19 mouse cellular contexts compared by ENCODE assay signal in the genomic region with DNA sequence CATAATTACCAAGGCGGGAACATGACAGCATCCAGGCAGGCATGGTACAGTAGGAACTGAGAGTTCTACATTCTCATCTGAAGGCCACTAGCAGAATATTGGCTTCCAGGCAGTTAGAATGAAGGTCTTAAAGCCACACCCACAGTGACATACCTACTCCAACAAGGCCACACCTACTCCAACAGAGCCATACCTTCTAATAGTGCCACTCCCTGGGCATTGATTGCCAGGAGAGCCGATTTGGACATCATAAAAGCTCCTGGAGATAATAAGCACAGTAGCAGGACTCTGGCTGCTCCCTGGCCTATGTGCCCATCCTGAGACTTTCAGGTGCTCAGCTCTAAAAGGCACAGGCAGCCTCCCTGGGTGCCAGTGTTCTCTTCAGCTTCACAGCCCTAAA. TPM values are rescaled to one million over a fixed set of nuclear protein-coding genes. Genes with fewer than 3 reads are reported as not detected.
DNase-seq lines count a peak whose midpoint lies in the region; ATAC-seq and TF ChIP-seq lines count a peak whose summit lies in the region.
"Had no signal": no experiment of that assay in that cellular context is flagged by ENCODE, and none has a peak within 500 bp of the region (broad histone marks: within the 10 kb centered on the region; RNA-seq: fewer than 3 reads in every experiment).

No protein-coding gene starts in this region.

- no peak for DNase-seq in midbrain, postnatal 0 days (ENCODE audit: low spot score)
- DNase-seq in intestine, embryonic 14.5 days (ENCODE audit: low spot score): no peak
- DNase-seq in gastrocnemius, postnatal 25 days: no peak
- no peak for DNase-seq in urinary bladder, postnatal 10 days (ENCODE audit: low spot score)
- DNase-seq: adrenal gland, postnatal 14 days; cerebellum, adult 18-20 months; cerebellum, adult 9-11 months; cerebellum, postnatal 36 days; heart, adult 18-20 months; heart, postnatal 10 days; heart, postnatal 4 days had no signal

- no peaks in the 10 kb centered on the region for H3K36me3 ChIP-seq in midbrain, embryonic 12.5 days
- no peaks in the 10 kb centered on the region for H3K36me3 ChIP-seq in midbrain, postnatal 0 days (ENCODE audit: insufficient read depth, low read length)
- no peaks in the 10 kb centered on the region for H3K36me3 ChIP-seq in intestine, embryonic 14.5 days (ENCODE audit: control insufficient read depth, insufficient read depth, low read length)
- H3K36me3 ChIP-seq in intestine, embryonic 16.5 days (ENCODE audit: control insufficient read depth, insufficient read depth, low read length): no peaks in the 10 kb centered on the region
- no peaks in the 10 kb centered on the region for H3K36me3 ChIP-seq in neural tube, embryonic 12.5 days
- H3K36me3 ChIP-seq: embryonic facial prominence, embryonic 10.5 days; heart, embryonic 10.5 days; hindbrain, embryonic 12.5 days had no signal

- no peak overlapping the region for H3K4me2 ChIP-seq in midbrain, embryonic 12.5 days (replicated peaks)
- H3K4me2 ChIP-seq in midbrain, postnatal 0 days (ENCODE audit: low read depth, low read length, poor library complexity, severe bottlenecking): no peak overlapping the region
- H3K4me2 ChIP-seq in intestine, embryonic 14.5 days (ENCODE audit: low read length): no peak overlapping the region
- H3K4me2 ChIP-seq in intestine, embryonic 16.5 days (ENCODE audit: low read depth, low read length): no peak overlapping the region
- no peak overlapping the region for H3K4me2 ChIP-seq in neural tube, embryonic 12.5 days (replicated peaks)
- H3K4me2 ChIP-seq: hindbrain, embryonic 12.5 days had no signal

- 0 out of 2 replicates have a peak, but pooled peaks have one; percentile 5 for ATAC-seq in midbrain, embryonic 12.5 days (ENCODE audit: low FRiP score, low read depth)
- no peak for ATAC-seq in midbrain, postnatal 0 days (ENCODE audit: low FRiP score)
- 0 out of 2 replicates have a peak, but pooled peaks have one; percentile 36 for ATAC-seq in intestine, embryonic 14.5 days (replicated peaks; ENCODE audit: low FRiP score, low TSS enrichment, low read depth)
- peak; percentile 85 for ATAC-seq in intestine, embryonic 16.5 days
- ATAC-seq in neural tube, embryonic 12.5 days (ENCODE audit: low FRiP score, low read depth): 0 out of 2 replicates have a peak, but pooled peaks have one; percentile 19
- ATAC-seq: activated CD4-positive, CD25-positive, alpha-beta regulatory T cell, adult 4 months; Patski had no signal

- no peak overlapping the region for H3K9ac ChIP-seq in midbrain, embryonic 12.5 days (replicated peaks)
- H3K9ac ChIP-seq in midbrain, postnatal 0 days (replicated peaks; ENCODE audit: low read length, poor library complexity, severe bottlenecking): no peak overlapping the region
- no peak overlapping the region for H3K9ac ChIP-seq in intestine, embryonic 14.5 days (ENCODE audit: low read length)
- no peak overlapping the region for H3K9ac ChIP-seq in intestine, embryonic 16.5 days (ENCODE audit: low read depth, low read length)
- no peak overlapping the region for H3K9ac ChIP-seq in neural tube, embryonic 12.5 days
- H3K9ac ChIP-seq: hindbrain, embryonic 12.5 days had no signal

- no peak for TF ChIP-seq CTCF in midbrain, postnatal 0 days (IDR thresholded peaks at IDR 0.05)

- no peak overlapping the region for H3K4me3 ChIP-seq in midbrain, embryonic 12.5 days
- H3K4me3 ChIP-seq in midbrain, postnatal 0 days (ENCODE audit: low read depth, low read length): no peak overlapping the region
- H3K4me3 ChIP-seq in intestine, embryonic 14.5 days (ENCODE audit: low read depth, low read length): no peak overlapping the region
- no peak overlapping the region for H3K4me3 ChIP-seq in intestine, embryonic 16.5 days (ENCODE audit: low read length)
- no peak overlapping the region for H3K4me3 ChIP-seq in neural tube, embryonic 12.5 days
- H3K4me3 ChIP-seq: embryonic facial prominence, embryonic 10.5 days; heart, embryonic 10.5 days; hindbrain, embryonic 12.5 days had no signal

- 74% methylated on average over 2 of the region's 2 CpGs for WGBS in midbrain, embryonic 12.5 days
- 91% methylated on average over 2 of the region's 2 CpGs for WGBS in midbrain, postnatal 0 days
- 71% methylated on average over 2 of the region's 2 CpGs for WGBS in intestine, embryonic 14.5 days
- WGBS in intestine, embryonic 16.5 days: 76% methylated on average over 2 of the region's 2 CpGs
- 76% methylated on average over 2 of the region's 2 CpGs for WGBS in neural tube, embryonic 12.5 days

- H3K27ac ChIP-seq in midbrain, embryonic 12.5 days (replicated peaks): no peak overlapping the region
- no peak overlapping the region for H3K27ac ChIP-seq in midbrain, postnatal 0 days (ENCODE audit: low read depth, low read length)
- H3K27ac ChIP-seq in intestine, embryonic 14.5 days (ENCODE audit: low read depth): no peak overlapping the region
- no peak overlapping the region for H3K27ac ChIP-seq in intestine, embryonic 16.5 days (ENCODE audit: low read length)
- no peak overlapping the region for H3K27ac ChIP-seq in neural tube, embryonic 12.5 days
- H3K27ac ChIP-seq: embryonic facial prominence, embryonic 10.5 days; heart, embryonic 10.5 days; hindbrain, embryonic 12.5 days had no signal

- H3K27me3 ChIP-seq in midbrain, embryonic 12.5 days: no peaks in the 10 kb centered on the region
- H3K27me3 ChIP-seq in midbrain, postnatal 0 days (ENCODE audit: insufficient read depth, low read length): no peaks in the 10 kb centered on the region
- no peaks in the 10 kb centered on the region for H3K27me3 ChIP-seq in intestine, embryonic 14.5 days (replicated peaks; ENCODE audit: control insufficient read depth, insufficient read depth, low read length)
- H3K27me3 ChIP-seq in intestine, embryonic 16.5 days (replicated peaks; ENCODE audit: control insufficient read depth, insufficient read depth, low read length): no peaks in the 10 kb centered on the region
- no peaks in the 10 kb centered on the region for H3K27me3 ChIP-seq in neural tube, embryonic 12.5 days (replicated peaks)
- H3K27me3 ChIP-seq: hindbrain, embryonic 12.5 days; Patski had no signal

- no peaks in the 10 kb centered on the region for H3K9me3 ChIP-seq in midbrain, embryonic 12.5 days
- H3K9me3 ChIP-seq in midbrain, postnatal 0 days (ENCODE audit: low read length): no peaks in the 10 kb centered on the region
- no peaks in the 10 kb centered on the region for H3K9me3 ChIP-seq in intestine, embryonic 14.5 days (ENCODE audit: control insufficient read depth, low read length)
- H3K9me3 ChIP-seq in intestine, embryonic 16.5 days (ENCODE audit: control insufficient read depth, low read length): no peaks in the 10 kb centered on the region
- H3K9me3 ChIP-seq in neural tube, embryonic 12.5 days: no peaks in the 10 kb centered on the region
- H3K9me3 ChIP-seq: embryonic facial prominence, embryonic 10.5 days; heart, embryonic 10.5 days; hindbrain, embryonic 12.5 days had no signal

- H3K4me1 ChIP-seq in midbrain, embryonic 12.5 days: 0 out of 2 replicates have a peak, but pooled peaks cover 5% of the 10 kb centered on the region
- no peaks in the 10 kb centered on the region for H3K4me1 ChIP-seq in midbrain, postnatal 0 days (ENCODE audit: insufficient read depth, low read length)
- no peaks in the 10 kb centered on the region for H3K4me1 ChIP-seq in intestine, embryonic 14.5 days (replicated peaks; ENCODE audit: control insufficient read depth, insufficient read depth, low read length)
- no peaks in the 10 kb centered on the region for H3K4me1 ChIP-seq in intestine, embryonic 16.5 days (ENCODE audit: control insufficient read depth, insufficient read depth, low read length)
- H3K4me1 ChIP-seq in neural tube, embryonic 12.5 days: 0 out of 2 replicates have a peak, but pooled peaks cover 4% of the 10 kb centered on the region
- H3K4me1 ChIP-seq: embryonic facial prominence, embryonic 10.5 days; heart, embryonic 10.5 days; hindbrain, embryonic 12.5 days had no signal

RNA-seq across cellular contexts. Expression of a gene that starts 19.3 kb away (rescaled TPM):
- 41.8 and 47.9 TPM in 2 replicates for polyA plus RNA-seq in midbrain, embryonic 12.5 days (2016; fragmentation: Nextera tagmentation; extraction: Ambion mirVana)
- total RNA-seq in midbrain, postnatal 0 days (2014; rRNA removed): 48.5 and 60.1 TPM in 2 replicates
- polyA plus RNA-seq in midbrain, postnatal 0 days (2015; fragmentation: Nextera tagmentation; extraction: Ambion mirVana): 27.6 and 29.6 TPM in 2 replicates
- 44.3 and 46.3 TPM in 2 replicates for polyA plus RNA-seq in intestine, embryonic 14.5 days (2014; fragmentation: Nextera tagmentation; extraction: Ambion mirVana)
- polyA plus RNA-seq in intestine, embryonic 16.5 days (2015; fragmentation: Nextera tagmentation; extraction: Ambion mirVana): 21.4 and 22.9 TPM in 2 replicates
- polyA plus RNA-seq in neural tube, embryonic 12.5 days (2016; fragmentation: Nextera tagmentation; extraction: Ambion mirVana): 30.8 and 38.3 TPM in 2 replicates
- total RNA-seq in gastrocnemius, postnatal 25 days (2021): 1 to 10 TPM; 7.2 to 8.6 TPM

RNA-seq across cellular contexts. Expression of a gene that starts 59.6 kb away (rescaled TPM):
- 25.6 and 26.5 TPM in 2 replicates for polyA plus RNA-seq in midbrain, embryonic 12.5 days (2016; fragmentation: Nextera tagmentation; extraction: Ambion mirVana)
- 43.8 and 48.7 TPM in 2 replicates for total RNA-seq in midbrain, postnatal 0 days (2014; rRNA removed)
- polyA plus RNA-seq in midbrain, postnatal 0 days (2015; fragmentation: Nextera tagmentation; extraction: Ambion mirVana): 47.1 and 48.2 TPM in 2 replicates
- 25.2 and 27.2 TPM in 2 replicates for polyA plus RNA-seq in intestine, embryonic 14.5 days (2014; fragmentation: Nextera tagmentation; extraction: Ambion mirVana)
- polyA plus RNA-seq in intestine, embryonic 16.5 days (2015; fragmentation: Nextera tagmentation; extraction: Ambion mirVana): 44.9 and 47.7 TPM in 2 replicates
- polyA plus RNA-seq in neural tube, embryonic 12.5 days (2016; fragmentation: Nextera tagmentation; extraction: Ambion mirVana): 32.1 and 32.7 TPM in 2 replicates
- total RNA-seq in gastrocnemius, postnatal 25 days (2021): 10 to 100 TPM; 38.6 to 47.8 TPM
